Mouse (Mus musculus) frontal cortex, adult (tissue): Measurements from ENCODE around the gene Srgap3.

ENCODE experiments used
- ATAC-seq: cut with Nextera tagmentation; 2 replicates; pipeline ENCODE4 v1.9.2; 2017; ENCODE audit warnings: mild to moderate bottlenecking, moderate library complexity, mixed read lengths; ENCODE audit not compliant: low TSS enrichment

Gene Srgap3

DNA sequence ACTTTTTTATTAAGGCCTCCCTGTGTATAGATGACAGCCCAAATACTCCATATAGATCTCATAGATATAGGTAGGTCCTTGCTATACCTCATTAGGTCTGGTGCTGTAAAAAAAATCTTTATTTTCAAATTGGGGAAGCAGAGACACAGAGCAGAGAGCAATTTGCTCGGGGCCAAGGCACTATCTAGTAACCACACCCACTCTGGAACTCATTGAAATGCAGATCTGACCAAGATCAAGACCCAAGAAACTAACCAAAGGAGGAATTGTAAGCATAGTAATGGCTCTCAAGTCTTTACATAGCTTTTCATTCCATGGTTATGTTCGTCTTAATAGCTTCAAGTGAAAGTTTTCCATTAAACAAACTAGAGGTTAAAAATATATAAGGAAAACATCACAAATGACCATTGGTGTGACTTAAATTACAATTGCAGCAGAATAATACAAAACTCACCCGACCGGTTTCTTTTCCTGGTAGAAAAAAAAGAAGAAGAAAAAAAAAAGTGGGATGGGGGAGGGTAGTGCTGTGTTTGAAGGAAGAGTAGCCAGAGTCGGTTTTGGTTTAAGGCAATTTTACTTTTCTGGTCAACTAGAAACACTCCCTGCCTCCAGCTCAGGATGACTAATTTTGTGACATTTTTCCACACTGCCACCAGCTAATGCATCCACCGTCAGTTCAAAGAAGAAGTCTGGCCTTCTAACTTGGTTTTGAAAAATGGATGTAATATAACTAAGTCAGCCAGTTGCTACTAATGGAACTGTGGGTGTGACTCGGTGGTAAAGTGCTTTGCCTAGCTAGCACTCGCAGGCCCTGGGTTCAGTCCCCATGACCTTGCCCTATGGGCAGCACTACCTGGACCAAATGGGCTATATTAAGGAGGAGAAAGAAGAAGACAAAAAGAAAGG, 3.4 kb upstream of the Srgap3 start:
- no peak for ATAC-seq

DNA sequence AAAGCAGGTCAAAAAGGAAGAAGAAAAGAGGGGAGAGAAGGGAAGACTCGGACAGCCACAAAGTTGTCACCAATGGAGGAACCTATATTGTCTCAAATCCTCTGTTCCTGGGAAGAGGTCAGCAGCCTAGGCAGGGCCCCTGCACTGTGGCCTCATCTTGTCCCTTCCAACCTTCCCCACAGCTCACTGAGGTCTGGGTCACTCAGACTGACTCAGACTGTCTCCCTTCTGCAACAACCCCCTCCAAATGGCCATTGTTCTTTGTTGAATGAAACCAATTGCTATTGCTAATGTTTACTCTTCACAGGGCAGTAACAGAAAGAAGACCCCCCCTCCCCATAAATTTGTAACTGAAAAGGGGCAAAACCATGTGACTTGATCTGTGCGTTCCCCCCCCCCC, 2.2 kb upstream of the Srgap3 start:
- ATAC-seq, result no peak

DNA sequence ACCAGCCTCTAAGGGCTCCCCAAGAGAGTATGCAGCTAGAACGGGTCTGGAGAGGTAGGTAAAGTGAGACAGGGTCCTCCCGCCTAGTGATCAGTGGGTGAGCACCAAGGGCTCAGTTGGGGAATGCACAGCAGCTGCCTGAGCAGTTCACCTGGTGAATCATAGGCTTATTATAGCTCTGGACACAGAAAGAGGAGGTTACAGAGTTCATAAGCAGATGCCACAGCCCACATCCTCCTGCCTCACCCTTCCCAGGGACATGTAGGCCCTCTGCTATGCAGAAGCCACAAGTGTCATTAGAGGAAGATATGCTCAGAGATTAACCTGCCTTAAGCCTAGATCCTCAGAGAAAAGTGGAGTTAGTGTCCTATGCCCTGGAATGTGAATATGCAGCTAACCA, 1.4 kb upstream of the Srgap3 start:
- ATAC-seq, result no peak

GRCm38 (mm10) chr6:112946021-112946811, 850 bp downstream of the Srgap3 start:
- 0 out of 2 replicates have a peak, but pooled peaks have one; percentile 8 for ATAC-seq

- ATAC-seq, result peak; percentile 42
These were observed 1.8 kb downstream of the Srgap3 start for GRCm38 (mm10) chr6:112945181-112945751.

- ATAC-seq, result no peak
These were observed 3.3 kb downstream of the Srgap3 start for GRCm38 (mm10) chr6:112943596-112944245.

DNA sequence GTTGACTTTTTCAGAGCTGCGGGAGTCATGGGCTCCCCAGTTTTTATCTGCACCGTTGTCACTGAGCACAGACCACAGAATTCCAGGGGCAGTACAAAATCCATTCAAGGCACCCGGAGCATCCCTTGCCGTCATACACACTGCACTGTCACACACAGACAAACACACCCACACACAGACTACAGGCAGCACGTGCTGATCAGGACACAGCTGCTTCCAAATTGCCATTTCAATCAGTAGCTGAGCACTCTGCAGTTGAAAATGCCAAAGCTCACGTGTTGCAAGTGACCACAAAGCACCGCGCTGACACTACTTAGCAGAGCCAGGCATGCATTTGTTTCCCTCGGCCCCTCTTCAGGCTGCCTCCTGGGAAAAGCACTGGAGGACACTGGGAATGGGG, 7.8 kb downstream of the Srgap3 start:
- peak; percentile 38; the same call in 1 of the 2 replicates for ATAC-seq

DNA sequence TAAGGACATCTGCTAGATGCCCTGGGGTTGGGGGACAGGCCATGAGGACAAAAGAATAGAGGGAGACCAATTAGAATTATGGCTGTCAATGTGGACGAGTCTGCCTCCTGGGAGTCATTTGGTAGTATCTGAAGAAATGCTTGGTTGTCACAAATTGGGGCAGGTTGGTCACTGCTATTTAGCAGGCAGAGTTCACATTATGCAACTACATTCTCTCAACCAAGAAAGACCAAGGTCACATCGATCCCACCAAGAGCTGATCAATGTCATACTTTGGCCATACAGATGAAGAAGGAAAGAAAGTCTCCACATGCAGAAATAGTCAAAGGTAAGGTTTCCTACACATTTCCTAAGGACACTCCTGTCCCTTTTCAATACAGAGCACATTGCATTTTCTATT, 9.3 kb downstream of the Srgap3 start:
- no peak for ATAC-seq

DNA sequence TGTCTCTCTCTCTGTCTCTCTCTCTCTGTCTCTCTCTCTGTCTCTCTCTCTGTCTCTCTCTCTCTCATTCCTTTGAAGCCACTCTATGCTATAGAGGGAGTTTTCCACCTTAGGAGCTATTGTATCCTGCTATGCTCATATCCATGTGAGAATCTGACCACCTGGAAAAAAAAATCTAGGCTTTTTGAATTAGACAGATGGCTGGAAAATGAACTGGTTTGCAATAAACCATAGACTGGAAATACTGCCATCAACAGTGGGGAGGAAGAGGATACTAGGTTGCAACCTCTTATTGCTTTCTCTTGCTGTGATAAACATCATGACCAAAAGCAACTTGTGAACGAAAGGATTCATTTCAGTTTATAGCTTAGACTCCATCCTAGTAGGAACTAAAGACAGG, 12.6 kb downstream of the Srgap3 start:
- no peak for ATAC-seq

DNA sequence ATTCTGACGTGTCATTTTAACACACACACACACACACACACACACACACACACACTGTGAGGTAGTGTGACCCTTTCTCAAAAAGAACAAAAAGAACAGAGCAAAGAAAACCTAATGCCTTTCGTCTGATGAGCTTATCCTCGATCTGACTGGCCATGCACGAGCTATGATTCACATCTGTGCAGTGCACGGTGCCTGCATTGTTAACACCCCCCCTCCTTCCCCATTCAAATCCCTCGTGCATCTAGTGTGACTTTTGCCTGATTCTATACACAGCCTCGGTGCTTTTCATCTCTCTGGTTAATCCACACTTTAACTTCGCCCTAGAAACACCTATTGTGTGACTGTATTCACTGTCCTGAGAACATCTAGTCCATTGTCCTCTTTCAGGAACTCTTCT, 14.5 kb downstream of the Srgap3 start:
- no peak for ATAC-seq

DNA sequence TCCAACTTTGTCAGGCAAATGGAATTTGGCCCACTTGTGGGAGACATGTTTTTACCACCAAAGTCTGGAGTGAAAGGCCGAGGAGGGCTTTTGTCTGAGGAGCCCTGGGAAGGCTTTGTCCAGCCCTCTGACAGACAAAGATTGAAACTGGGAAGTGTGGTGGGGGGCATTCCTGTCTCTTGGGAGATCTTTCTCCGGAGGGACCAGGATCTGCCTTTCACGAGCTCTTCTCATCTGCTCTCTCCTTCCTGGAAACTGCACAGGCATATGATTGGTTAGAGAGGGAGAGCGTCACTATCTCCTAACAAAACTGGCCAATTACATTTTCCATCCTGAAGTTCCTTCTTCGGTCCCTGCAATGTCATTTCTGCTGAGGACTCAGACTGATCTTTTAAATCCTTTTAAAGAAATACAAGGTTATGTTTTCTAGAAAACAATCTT, 17.0 kb downstream of the Srgap3 start:
- ATAC-seq, result peak; percentile 63

- peak; percentile 25 for ATAC-seq
These were observed 17.6 kb downstream of the Srgap3 start for GRCm38 (mm10) chr6:112929291-112929984.

DNA sequence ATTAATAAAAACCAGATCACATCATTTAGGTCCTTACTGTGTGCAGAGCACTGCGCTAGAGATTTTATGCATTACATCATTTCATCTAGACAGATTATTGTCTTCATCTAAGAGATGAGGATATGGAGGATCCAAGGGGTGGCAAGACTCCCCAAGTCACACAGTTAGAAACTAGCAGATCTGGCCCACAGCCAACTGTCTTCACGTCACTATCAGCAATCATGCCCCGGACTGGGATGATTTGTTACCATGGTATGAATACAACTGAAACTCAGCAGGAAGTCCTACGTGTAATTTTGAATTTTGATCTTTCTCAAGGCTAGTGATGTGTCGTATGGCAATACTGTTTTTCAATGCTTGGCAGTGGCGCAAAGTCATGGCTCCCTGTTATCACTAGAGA, 18.2 kb downstream of the Srgap3 start:
- no peak for ATAC-seq

- no peak for ATAC-seq
These were observed 19.7 kb downstream of the Srgap3 start for GRCm38 (mm10) chr6:112927341-112927740.

DNA sequence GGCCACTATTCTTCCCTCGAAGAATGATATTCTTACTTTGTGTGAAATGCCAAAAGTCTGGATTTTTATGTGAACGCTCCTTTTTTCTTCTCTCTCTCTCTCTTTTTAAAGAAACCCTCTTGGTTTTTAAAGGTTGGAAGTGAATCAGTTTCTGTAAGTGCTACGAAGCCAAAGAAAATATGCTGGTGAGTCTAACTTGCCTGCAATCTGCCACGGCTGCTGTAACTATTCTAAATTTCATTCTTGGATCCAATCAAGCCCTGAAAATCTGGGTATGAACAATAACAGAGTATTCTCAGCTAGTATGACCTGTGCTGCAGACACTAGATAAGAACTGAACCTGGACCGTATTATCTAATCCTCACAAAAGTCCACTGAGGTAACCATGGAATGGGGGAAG, 21.1 kb downstream of the Srgap3 start:
- 0 out of 2 replicates have a peak, but pooled peaks have one; percentile 14 for ATAC-seq

GRCm38 (mm10) chr6:112925234-112925975, 21.7 kb downstream of the Srgap3 start:
- peak; percentile 62 for ATAC-seq

DNA sequence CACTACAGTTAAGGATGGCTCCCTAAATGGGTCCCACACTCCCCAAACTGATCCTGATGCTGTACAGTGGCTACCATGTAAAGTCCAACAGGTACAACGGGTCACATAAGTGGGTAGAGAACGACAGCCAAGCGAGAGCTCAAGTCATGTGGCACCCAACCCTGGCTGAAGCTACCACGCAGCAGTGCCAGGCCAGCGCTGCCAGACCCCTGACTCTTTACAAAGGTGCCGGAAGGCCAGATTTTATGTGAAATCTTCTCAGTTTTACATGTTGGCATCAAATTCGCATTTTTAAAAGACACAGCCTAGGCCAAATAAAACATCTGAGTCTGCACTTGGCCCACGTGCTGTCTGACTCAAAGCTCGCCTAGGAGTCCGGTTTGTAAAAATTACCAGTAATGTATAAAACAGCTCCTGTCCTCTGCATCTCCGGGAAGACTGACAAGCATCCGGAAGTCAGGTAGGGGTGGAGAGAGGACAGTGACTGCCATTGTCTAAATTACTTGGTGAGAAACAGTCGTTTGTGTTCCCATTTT, 22.4 kb downstream of the Srgap3 start:
- ATAC-seq, result 0 out of 2 replicates have a peak, but pooled peaks have one; percentile 6

DNA sequence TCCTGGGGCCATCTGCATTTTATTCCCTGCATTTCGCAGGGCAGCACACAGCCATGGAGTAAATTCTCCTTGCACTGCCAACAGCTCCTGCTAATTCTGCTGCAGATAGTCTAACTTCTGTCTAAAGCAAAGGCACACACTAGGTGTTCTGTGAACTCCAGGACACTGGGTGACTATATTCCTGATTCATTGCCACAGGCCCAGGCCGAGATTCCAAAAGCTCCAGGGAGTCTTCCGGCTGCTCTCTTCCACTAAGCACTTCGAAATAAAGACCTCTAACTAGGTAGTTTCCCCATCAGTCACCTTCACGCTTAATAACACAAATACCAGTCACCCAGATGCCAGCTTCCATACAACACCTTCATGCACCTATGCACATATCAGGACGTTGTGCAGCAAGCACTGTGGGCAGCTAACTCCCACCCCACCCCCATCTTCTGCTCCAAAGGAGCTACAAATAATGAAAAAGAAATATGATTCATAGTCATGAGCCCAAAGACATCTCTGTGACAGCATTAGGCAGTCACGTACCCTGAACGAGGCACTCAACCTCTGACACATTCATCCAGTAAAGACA, 26.4 kb downstream of the Srgap3 start:
- ATAC-seq, result no peak

- ATAC-seq, result no peak
These were observed 29.3 kb downstream of the Srgap3 start for GRCm38 (mm10) chr6:112917717-112918116.

DNA sequence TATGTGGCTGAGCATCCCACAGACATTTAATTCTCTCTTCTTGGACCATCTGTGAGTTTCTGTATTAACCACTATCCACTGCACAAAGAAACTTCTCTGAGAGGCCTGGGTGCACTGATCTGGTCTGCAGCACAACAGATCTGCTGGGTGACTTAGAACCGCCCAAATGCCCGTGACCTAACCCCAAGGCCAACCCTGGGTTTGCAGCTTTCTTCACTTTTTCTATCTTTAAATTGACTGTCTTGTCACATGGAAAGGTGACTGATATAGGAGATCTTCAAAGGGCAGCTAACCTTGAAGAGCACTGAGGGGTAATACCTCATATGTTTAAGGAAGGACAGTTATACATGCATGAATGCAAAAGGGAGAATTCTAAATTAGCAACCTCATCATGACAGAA, 30.8 kb downstream of the Srgap3 start:
- no peak for ATAC-seq
